Mouse (Mus musculus) bone marrow macrophage, adult 2 months (primary cell): ENCODE results near the gene Slc23a2. TPM values are rescaled to one million over a fixed set of nuclear protein-coding genes. Genes with fewer than 3 reads are reported as not detected.

ENCODE experiments used
- H3K27ac ChIP-seq: 2 replicates; pipeline ENCODE4 v1.5.1; 2012; ENCODE audit warnings: low read depth, low read length; ENCODE audit not compliant: insufficient read depth
- H3K4me1 ChIP-seq: 2 replicates; pipeline ENCODE4 v1.6.1; 2012; ENCODE audit warnings: low read length; ENCODE audit not compliant: control insufficient read depth, insufficient read depth
- H3K4me3 ChIP-seq: 2 replicates; pipeline ENCODE4 v1.5.1; 2012; ENCODE audit warnings: mild to moderate bottlenecking, low read length, moderate library complexity; ENCODE audit not compliant: insufficient read depth
- CTCF ChIP-seq: IDR thresholded peaks from 2 replicates; pipeline ENCODE4 v1.5.1; 2012; ENCODE audit warnings: low read depth, mild to moderate bottlenecking, low read length, moderate library complexity
- POLR2A ChIP-seq: IDR thresholded peaks from 2 replicates; pipeline ENCODE4 v1.6.1; 2012; ENCODE audit warnings: mild to moderate bottlenecking, low read depth, low read length, borderline replicate concordance
- polyA plus RNA-seq: library from polyadenylated mRNA; stranded (reverse); fragments of >200 nt; gene quantifications from 2 replicates; pipeline ENCODE4 v1.2.4, GENCODE M21; 2012; ENCODE audit not compliant: missing spikeins, insufficient read depth, insufficient read length

Gene Slc23a2
- polyA plus RNA-seq, 1 experiment = 53.5 TPM

GRCm38 (mm10) chr2:132093298-132093697 is 51.6 kb downstream of the Slc23a2 start:
- TF ChIP-seq POLR2A (no peak), CTCF (no peak)
- H3K27ac ChIP-seq = peak overlapping the region; percentile 33
- H3K4me1 ChIP-seq = peaks cover 68% of the 10 kb centered on the region
- H3K4me3 ChIP-seq = no peak overlapping the region

GRCm38 (mm10) chr2:132092722-132093121 is 52.2 kb downstream of the Slc23a2 start:
- Histone ChIP-seq H3K4me1 (peaks cover 65% of the 10 kb centered on the region), H3K27ac (peak overlapping the region; percentile 33; the same call in 1 of the 2 replicates), H3K4me3 (no peak overlapping the region)
- no peak for TF ChIP-seq POLR2A
- TF ChIP-seq CTCF = no peak

- Histone ChIP-seq H3K4me1 (peaks cover 62% of the 10 kb centered on the region), H3K27ac (peak overlapping the region; percentile 32), H3K4me3 (no peak overlapping the region)
- no peak for TF ChIP-seq CTCF
- TF ChIP-seq POLR2A = no peak
Measured at GRCm38 (mm10) chr2:132091749-132092148, 53.2 kb downstream of the Slc23a2 start.

- Histone ChIP-seq H3K4me3 (no peak overlapping the region), H3K27ac (no peak overlapping the region), H3K4me1 (peaks cover 30% of the 10 kb centered on the region)
- no peak for TF ChIP-seq POLR2A
- no peak for TF ChIP-seq CTCF
Measured at GRCm38 (mm10) chr2:132084813-132085212, 60.1 kb downstream of the Slc23a2 start.

GRCm38 (mm10) chr2:132084396-132084795 is 60.5 kb downstream of the Slc23a2 start:
- Histone ChIP-seq H3K4me3 (no peak overlapping the region), H3K27ac (peak overlapping the region; percentile 22; the same call in 1 of the 2 replicates), H3K4me1 (peaks cover 26% of the 10 kb centered on the region)
- TF ChIP-seq POLR2A = no peak
- TF ChIP-seq CTCF = no peak

- H3K4me3 ChIP-seq = no peak overlapping the region
- TF ChIP-seq POLR2A (no peak), CTCF (no peak)
- no peak overlapping the region for H3K27ac ChIP-seq
- peaks cover 3% of the 10 kb centered on the region for H3K4me1 ChIP-seq
Measured at GRCm38 (mm10) chr2:132079139-132079538, 65.8 kb downstream of the Slc23a2 start.

GRCm38 (mm10) chr2:132073052-132073451 is 71.9 kb downstream of the Slc23a2 start:
- Histone ChIP-seq H3K27ac (no peak overlapping the region), H3K4me3 (no peak overlapping the region), H3K4me1 (no peaks in the 10 kb centered on the region)
- TF ChIP-seq POLR2A (no peak), CTCF (no peak)

- Histone ChIP-seq H3K4me1 (no peaks in the 10 kb centered on the region), H3K27ac (no peak overlapping the region), H3K4me3 (no peak overlapping the region)
- no peak for TF ChIP-seq CTCF
- TF ChIP-seq POLR2A = no peak
Measured at GRCm38 (mm10) chr2:132069985-132070735, 74.7 kb downstream of the Slc23a2 start.

GRCm38 (mm10) chr2:132064185-132064831 is 80.6 kb downstream of the Slc23a2 start:
- H3K27ac ChIP-seq = no peak overlapping the region
- H3K4me1 ChIP-seq = peaks cover 5% of the 10 kb centered on the region; the same call in 1 of the 2 replicates
- no peak for TF ChIP-seq POLR2A
- no peak for TF ChIP-seq CTCF
- no peak overlapping the region for H3K4me3 ChIP-seq

- TF ChIP-seq POLR2A (no peak), CTCF (no peak)
- H3K4me1 ChIP-seq = peaks cover 5% of the 10 kb centered on the region; the same call in 1 of the 2 replicates
- no peak overlapping the region for H3K4me3 ChIP-seq
- no peak overlapping the region for H3K27ac ChIP-seq
Measured at GRCm38 (mm10) chr2:132063776-132064175, 81.1 kb downstream of the Slc23a2 start.
